Mouse (Mus musculus) testis, adult 2 months (tissue): ENCODE measurements at regions not wholly inside any gene's neighbourhood (a gene's known extent, or its start where the extent isn't known, plus 50 kb on each side); places are given as distances from the start of the nearest gene placed in this dataset.
"Not testable (repeated sequence)": the region's sequence is repeated elsewhere in the genome, so short reads cannot be mapped to it uniquely, and the experiment has no call there.

Experiments used
- H3K27ac ChIP-seq: fragments of 200-500 bp; 2 replicates; pipeline ENCODE4 v1.5.1; 2012; ENCODE audit warnings: low read depth, low read length; ENCODE audit not compliant: control insufficient read depth, insufficient read depth
- H3K27me3 ChIP-seq: fragments of 200-500 bp; 2 replicates; pipeline ENCODE4 v1.6.1; 2012; ENCODE audit warnings: mild to moderate bottlenecking, low read length, moderate library complexity; ENCODE audit not compliant: control insufficient read depth, insufficient read depth
- H3K36me3 ChIP-seq: fragments of 200-500 bp; 2 replicates; pipeline ENCODE4 v1.6.1; 2012; ENCODE audit warnings: mild to moderate bottlenecking, low read length; ENCODE audit not compliant: control insufficient read depth, insufficient read depth
- H3K4me1 ChIP-seq: fragments of 200-500 bp; 2 replicates; pipeline ENCODE4 v1.6.1; 2012; ENCODE audit warnings: low read length; ENCODE audit not compliant: control insufficient read depth, insufficient read depth
- H3K4me3 ChIP-seq: fragments of 200-500 bp; 2 replicates; pipeline ENCODE4 v1.5.1; 2012; ENCODE audit warnings: low read depth, mild to moderate bottlenecking, low read length, moderate library complexity, mixed read lengths; ENCODE audit not compliant: control insufficient read depth
- CTCF ChIP-seq: fragments of 200-500 bp; IDR thresholded peaks from 2 replicates; pipeline ENCODE4 v1.5.1; 2012; ENCODE audit warnings: low read depth, mild to moderate bottlenecking, inconsistent platforms, low read length, moderate library complexity; ENCODE audit not compliant: control insufficient read depth, insufficient read depth, insufficient replicate concordance
- POLR2A ChIP-seq: fragments of 200-500 bp; IDR thresholded peaks from 2 replicates; pipeline ENCODE4 v1.6.1; 2012; ENCODE audit warnings: low read depth, mild to moderate bottlenecking, inconsistent platforms, low read length, moderate library complexity; ENCODE audit not compliant: control insufficient read depth

- H3K27ac ChIP-seq: no peak overlapping the region
- TF ChIP-seq CTCF: no peak
- H3K4me3 ChIP-seq: no peak overlapping the region
- H3K4me1 ChIP-seq: no peaks in the 10 kb centered on the region
- H3K27me3 ChIP-seq: no peaks in the 10 kb centered on the region
- no peaks in the 10 kb centered on the region for H3K36me3 ChIP-seq
These were observed 481.5 kb downstream of the Tns1 start for GRCm38 (mm10) chr1:73642691-73643109.

- H3K27ac ChIP-seq: no peak overlapping the region
- no peaks in the 10 kb centered on the region for H3K4me1 ChIP-seq
- no peaks in the 10 kb centered on the region for H3K36me3 ChIP-seq
- H3K4me3 ChIP-seq: no peak overlapping the region
- TF ChIP-seq POLR2A: no peak
- no peak for TF ChIP-seq CTCF
- H3K27me3 ChIP-seq: no peaks in the 10 kb centered on the region
These were observed 482.8 kb downstream of the Tns1 start for GRCm38 (mm10) chr1:73641456-73641855.

GRCm38 (mm10) chr1:73640726-73641451 lies 483.4 kb downstream of the Tns1 start:
- TF ChIP-seq POLR2A (no peak), CTCF (no peak)
- no peak overlapping the region for H3K4me3 ChIP-seq
- no peaks in the 10 kb centered on the region for H3K36me3 ChIP-seq
- H3K27ac ChIP-seq: peak overlapping the region; percentile 32; the same call in 1 of the 2 replicates
- H3K27me3 ChIP-seq: no peaks in the 10 kb centered on the region
- no peaks in the 10 kb centered on the region for H3K4me1 ChIP-seq

GRCm38 (mm10) chr1:73635709-73636108 lies 488.5 kb downstream of the Tns1 start:
- no peaks in the 10 kb centered on the region for H3K27me3 ChIP-seq
- H3K4me3 ChIP-seq: no peak overlapping the region
- H3K4me1 ChIP-seq: no peaks in the 10 kb centered on the region
- H3K36me3 ChIP-seq: no peaks in the 10 kb centered on the region
- no peak for TF ChIP-seq POLR2A
- TF ChIP-seq CTCF: no peak
- H3K27ac ChIP-seq: no peak overlapping the region

- no peak overlapping the region for H3K27ac ChIP-seq
- H3K4me1 ChIP-seq: no peaks in the 10 kb centered on the region
- no peaks in the 10 kb centered on the region for H3K27me3 ChIP-seq
- H3K36me3 ChIP-seq: no peaks in the 10 kb centered on the region
- no peak overlapping the region for H3K4me3 ChIP-seq
- TF ChIP-seq CTCF (no peak), POLR2A (no peak)
These were observed 489.4 kb downstream of the Tns1 start for GRCm38 (mm10) chr1:73634871-73635270.

GRCm38 (mm10) chr1:73633071-73633470 lies 491.2 kb downstream of the Tns1 start:
- no peaks in the 10 kb centered on the region for H3K4me1 ChIP-seq
- no peak overlapping the region for H3K27ac ChIP-seq
- no peak overlapping the region for H3K4me3 ChIP-seq
- H3K27me3 ChIP-seq: no peaks in the 10 kb centered on the region
- H3K36me3 ChIP-seq: no peaks in the 10 kb centered on the region
- TF ChIP-seq POLR2A (no peak), CTCF (no peak)

- Histone ChIP-seq H3K27me3 (no peaks in the 10 kb centered on the region), H3K4me1 (no peaks in the 10 kb centered on the region), H3K4me3 (no peak overlapping the region), H3K27ac (no peak overlapping the region), H3K36me3 (no peaks in the 10 kb centered on the region)
- TF ChIP-seq CTCF (no peak), POLR2A (no peak)
These were observed 493.9 kb downstream of the Tns1 start for GRCm38 (mm10) chr1:73630363-73630762.

GRCm38 (mm10) chr1:73625365-73625764 lies 498.9 kb downstream of the Tns1 start:
- Histone ChIP-seq H3K4me3 (no peak overlapping the region), H3K27ac (no peak overlapping the region), H3K27me3 (no peaks in the 10 kb centered on the region), H3K4me1 (no peaks in the 10 kb centered on the region), H3K36me3 (no peaks in the 10 kb centered on the region)
- TF ChIP-seq POLR2A (no peak), CTCF (no peak)

- H3K4me1 ChIP-seq, H3K27ac ChIP-seq, H3K27me3 ChIP-seq, H3K4me3 ChIP-seq, H3K36me3 ChIP-seq: not testable (repeated sequence)
These were observed 503.1 kb downstream of the Tns1 start for GRCm38 (mm10) chr1:73621121-73621520.
